Comparison of ENCODE assay signal across 13 mouse cellular contexts in genomic region chr7:141324686-141325085, GRCm38 (mm10). TPM values are rescaled to one million over a fixed set of nuclear protein-coding genes. Genes with fewer than 3 reads are reported as not detected.
DNase-seq lines count a peak whose midpoint lies in the region; ATAC-seq and TF ChIP-seq lines count a peak whose summit lies in the region.
"Had no signal": no experiment of that assay in that cellular context is flagged by ENCODE, and none has a peak within 500 bp of the region (broad histone marks: within the 10 kb centered on the region; RNA-seq: fewer than 3 reads in every experiment).

No protein-coding gene starts in this region.

- H3K27ac ChIP-seq in kidney, adult 2 months (ENCODE audit: insufficient read depth, low read depth, low read length) = no peak overlapping the region
- H3K27ac ChIP-seq in kidney, embryonic 16.5 days (ENCODE audit: low read length) = no peak overlapping the region
- H3K27ac ChIP-seq: left cerebral cortex, adult 2 months; liver, embryonic 15.5 days had no signal

- H3K9me3 ChIP-seq in kidney, embryonic 16.5 days (ENCODE audit: low read length) = no peaks in the 10 kb centered on the region
- H3K9me3 ChIP-seq: liver, embryonic 15.5 days had no signal

- no peak for ATAC-seq in kidney, embryonic 16.5 days (ENCODE audit: low FRiP score, low TSS enrichment)

- H3K4me1 ChIP-seq in kidney, adult 2 months (ENCODE audit: control insufficient read depth, insufficient read depth, low read length) = peaks cover 17% of the 10 kb centered on the region
- peaks cover 28% of the 10 kb centered on the region for H3K4me1 ChIP-seq in kidney, embryonic 16.5 days (ENCODE audit: insufficient read depth, low read length)

- no peak for TF ChIP-seq CTCF in kidney, adult 2 months (conservative IDR thresholded peaks at IDR 0.05; ENCODE audit: insufficient read depth, insufficient read length, low read depth, low read length)

- WGBS in kidney, adult 2 months = 41% methylated on average over 1 of the region's 1 CpGs
- WGBS in kidney, embryonic 16.5 days = 82% methylated on average over 1 of the region's 1 CpGs

- H3K36me3 ChIP-seq in kidney, adult 2 months (ENCODE audit: control insufficient read depth, insufficient read depth, low read length) = peaks cover 4% of the 10 kb centered on the region; the same call in 1 of the 2 replicates
- peaks cover 35% of the 10 kb centered on the region for H3K36me3 ChIP-seq in kidney, embryonic 16.5 days (ENCODE audit: insufficient read depth, low read length)

- H3K9ac ChIP-seq in kidney, embryonic 16.5 days (replicated peaks; ENCODE audit: low read length) = no peak overlapping the region
- H3K9ac ChIP-seq: liver, embryonic 15.5 days had no signal

- peak; percentile 67 for DNase-seq in cerebellum, postnatal 14 days
- no peak for DNase-seq in cerebellum, adult 11 months
- DNase-seq in kidney, adult 2 months = peak; percentile 57
- DNase-seq in cerebellum, postnatal 25 days = peak; percentile 38 to 58
- DNase-seq in kidney, postnatal 14 days = peak; percentile 34
- DNase-seq in T-cell, adult 2 months (ENCODE audit: low spot score) = no peak
- DNase-seq in thymus, postnatal 0 days (ENCODE audit: low spot score) = no peak
- DNase-seq: B cell, adult 2 months; right cerebral cortex, postnatal 14 days; thymus, postnatal 36 days had no signal

- no peak overlapping the region for H3K4me2 ChIP-seq in kidney, embryonic 16.5 days (replicated peaks; ENCODE audit: low read depth, low read length)
- H3K4me2 ChIP-seq: liver, embryonic 15.5 days had no signal

- H3K27me3 ChIP-seq in kidney, adult 2 months (replicated peaks; ENCODE audit: control insufficient read depth, insufficient read depth, low read length) = no peaks in the 10 kb centered on the region
- H3K27me3 ChIP-seq in kidney, embryonic 16.5 days (ENCODE audit: insufficient read depth, low read length) = no peaks in the 10 kb centered on the region
- H3K27me3 ChIP-seq: liver, embryonic 15.5 days had no signal

- no peak overlapping the region for H3K4me3 ChIP-seq in kidney, adult 2 months (ENCODE audit: insufficient read depth, low read depth, low read length)
- H3K4me3 ChIP-seq in kidney, embryonic 16.5 days (ENCODE audit: low read length) = no peak overlapping the region
- H3K4me3 ChIP-seq: left cerebral cortex, adult 2 months; liver, embryonic 15.5 days had no signal

- TF ChIP-seq POLR2A in kidney, adult 2 months (IDR thresholded peaks at IDR 0.05; ENCODE audit: low read depth, low read length) = no peak

RNA-seq across cellular contexts. Expression of gene Deaf1, which starts 2.8 kb away (rescaled TPM):
- 25.4 and 26.8 TPM in 2 replicates for polyA plus RNA-seq in kidney, adult 2 months (2012; rRNA removed)
- polyA plus RNA-seq in kidney, embryonic 16.5 days (2015; fragmentation: Nextera tagmentation; extraction: Ambion mirVana) = 77.4 and 87.5 TPM in 2 replicates
- polyA plus RNA-seq in thymus, postnatal 0 days (2015; fragmentation: Nextera tagmentation; extraction: Ambion mirVana) = 25.6 and 27.6 TPM in 2 replicates

RNA-seq across cellular contexts. Expression of gene Tmem80, which starts 2.9 kb away (rescaled TPM):
- 53.7 and 61.4 TPM in 2 replicates for polyA plus RNA-seq in kidney, adult 2 months (2012; rRNA removed)
- polyA plus RNA-seq in kidney, embryonic 16.5 days (2015; fragmentation: Nextera tagmentation; extraction: Ambion mirVana) = 49.3 and 59.8 TPM in 2 replicates
- 43.0 and 45.6 TPM in 2 replicates for polyA plus RNA-seq in thymus, postnatal 0 days (2015; fragmentation: Nextera tagmentation; extraction: Ambion mirVana)

RNA-seq across cellular contexts. Expression of gene Eps8l2, which starts 14.0 kb away (rescaled TPM):
- polyA plus RNA-seq in kidney, adult 2 months (2012; rRNA removed) = 245 and 297 TPM in 2 replicates
- 59.4 and 62.9 TPM in 2 replicates for polyA plus RNA-seq in kidney, embryonic 16.5 days (2015; fragmentation: Nextera tagmentation; extraction: Ambion mirVana)
- 8.1 and 10.4 TPM in 2 replicates for polyA plus RNA-seq in thymus, postnatal 0 days (2015; fragmentation: Nextera tagmentation; extraction: Ambion mirVana)

RNA-seq across cellular contexts. Expression of gene Drd4, which starts 32.9 kb away (rescaled TPM):
- 0.03 TPM in 1 of 2 replicates, not detected in the other for polyA plus RNA-seq in kidney, adult 2 months (2012; rRNA removed)
- polyA plus RNA-seq in kidney, embryonic 16.5 days (2015; fragmentation: Nextera tagmentation; extraction: Ambion mirVana) = 1.3 and 1.5 TPM in 2 replicates
- 0.33 and 0.40 TPM in 2 replicates for polyA plus RNA-seq in thymus, postnatal 0 days (2015; fragmentation: Nextera tagmentation; extraction: Ambion mirVana)
- polyA plus RNA-seq: liver, embryonic 15.5 days had no signal

RNA-seq across cellular contexts. Expression of gene Sct, which starts 45.8 kb away (rescaled TPM):
- polyA plus RNA-seq in kidney, adult 2 months (2012; rRNA removed) = 2.0 and 2.7 TPM in 2 replicates
- 45.2 and 47.1 TPM in 2 replicates for polyA plus RNA-seq in kidney, embryonic 16.5 days (2015; fragmentation: Nextera tagmentation; extraction: Ambion mirVana)
- polyA plus RNA-seq in thymus, postnatal 0 days (2015; fragmentation: Nextera tagmentation; extraction: Ambion mirVana) = 3.9 and 5.0 TPM in 2 replicates

Comparison
In these comparisons a context has a peak if more than half of its experiments do, and no peak if none do; other contexts are left out.
1. DNase-seq: peak in cerebellum, postnatal 14 days (2 of 2), kidney, adult 2 months (single experiment), cerebellum, postnatal 25 days (2 of 2) and kidney, postnatal 14 days (single experiment); none in cerebellum, adult 11 months (single experiment), T-cell, adult 2 months (single experiment) and thymus, postnatal 0 days (single experiment).